Mouse (Mus musculus): ENCODE results near the gene Dpp10.

DNA sequence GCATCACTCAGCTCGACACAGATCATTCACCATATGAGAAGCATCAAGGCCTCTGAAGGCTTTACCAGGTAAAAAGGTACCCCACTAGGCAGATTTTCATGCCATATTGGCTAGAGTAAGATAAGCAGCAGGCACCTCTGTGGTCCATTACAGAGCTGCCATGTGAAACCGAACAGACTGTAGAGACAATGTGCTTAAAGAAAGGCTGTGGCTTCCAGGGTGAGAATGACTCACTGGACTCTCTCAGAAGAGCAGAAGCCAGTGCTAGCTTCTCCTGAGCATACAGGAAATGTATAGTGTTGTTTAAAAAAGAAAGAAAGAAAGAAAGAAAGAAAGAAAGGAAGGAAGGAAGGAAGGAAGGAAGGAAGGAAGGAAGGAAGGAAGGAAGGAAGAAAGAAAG lies 386.9 kb downstream of the Dpp10 start:
- TF ChIP-seq GATA1 (IDR thresholded peaks at IDR 0.05; ENCODE audit: low read length): no peak
- TF ChIP-seq TAL1 (IDR thresholded peaks at IDR 0.05; ENCODE audit: low read length): no peak

Data from erythroblast, embryonic 14.5 days (primary cell).